Mouse (Mus musculus): ENCODE results near the gene Scamp2. TPM values are rescaled to one million over a fixed set of nuclear protein-coding genes. Genes with fewer than 3 reads are reported as not detected.
A peak's percentile ranks its signal among the peaks of the same experiment; 100 is the strongest.

Scamp2 gene
- polyA plus RNA-seq, 1 experiment: 103 TPM

GRCm38 (mm10) chr9:57547287-57547686 is 13.5 kb upstream of the Scamp2 start:
- WGBS: 52% methylated on average over 5 of the region's 5 CpGs
- TF ChIP-seq CTCF (IDR thresholded peaks at IDR 0.05; ENCODE audit: insufficient read depth, low read length) (no peak), POLR2A (IDR thresholded peaks at IDR 0.05; ENCODE audit: borderline replicate concordance, extremely low read depth, low read depth, low read length) (no peak)
- no peak for DNase-seq
- Histone ChIP-seq H3K4me3 (replicated peaks; ENCODE audit: extremely low read depth, low read depth, low read length) (no peak overlapping the region), H3K4me1 (ENCODE audit: control insufficient read depth, insufficient read depth, low read length) (peaks cover 2% of the 10 kb centered on the region; the same call in 1 of the 2 replicates)

DNA sequence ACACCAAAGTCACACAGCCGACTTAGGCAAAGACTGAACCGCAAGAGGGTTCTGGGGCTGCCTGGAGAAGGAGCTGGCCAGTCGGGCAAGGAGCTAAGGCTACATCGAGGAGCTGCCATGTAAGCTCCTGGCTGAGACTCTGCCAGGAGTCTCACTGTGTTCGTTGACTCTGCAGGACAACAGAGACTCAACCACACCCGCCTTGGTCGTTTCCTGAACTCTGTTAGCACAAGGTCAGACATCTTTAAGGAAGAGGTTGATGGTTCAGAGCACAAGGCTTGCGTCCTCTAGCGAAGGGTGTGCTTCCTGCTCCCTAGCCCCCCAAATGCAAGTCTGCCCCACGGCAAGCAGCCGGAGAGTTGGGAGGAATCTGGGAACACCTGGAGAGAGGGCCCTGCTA is 12.9 kb upstream of the Scamp2 start:
- peaks cover 2% of the 10 kb centered on the region; the same call in 1 of the 2 replicates for H3K4me1 ChIP-seq (ENCODE audit: control insufficient read depth, insufficient read depth, low read length)
- TF ChIP-seq CTCF (IDR thresholded peaks at IDR 0.05; ENCODE audit: insufficient read depth, low read length) (no peak), POLR2A (IDR thresholded peaks at IDR 0.05; ENCODE audit: borderline replicate concordance, extremely low read depth, low read depth, low read length) (no peak)
- H3K4me3 ChIP-seq (replicated peaks; ENCODE audit: extremely low read depth, low read depth, low read length): no peak overlapping the region
- no peak for DNase-seq
- WGBS: 80% methylated on average over 11 of the region's 11 CpGs

DNA sequence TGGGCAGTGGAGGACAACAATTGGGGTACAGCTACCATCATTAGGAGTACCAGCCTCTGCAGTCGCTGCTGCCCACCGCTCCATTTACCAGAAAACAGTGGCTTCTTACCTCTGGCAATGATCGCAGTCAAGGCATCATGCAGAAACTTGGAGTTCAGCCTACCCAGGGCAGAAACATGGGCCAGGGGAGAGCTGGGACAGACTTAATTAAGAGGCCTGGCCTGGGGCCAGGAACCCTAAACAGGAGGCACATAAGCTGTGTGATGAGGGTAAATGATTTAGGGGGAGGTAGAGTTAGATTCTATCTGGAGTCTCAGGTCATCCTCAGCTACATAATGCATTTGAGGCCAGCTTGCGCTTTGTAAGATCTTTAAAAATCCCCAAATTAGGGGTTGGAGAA is 11.6 kb upstream of the Scamp2 start:
- WGBS: 95% methylated on average over 4 of the region's 4 CpGs
- DNase-seq: no peak
- H3K4me3 ChIP-seq (replicated peaks; ENCODE audit: extremely low read depth, low read depth, low read length): no peak overlapping the region

DNA sequence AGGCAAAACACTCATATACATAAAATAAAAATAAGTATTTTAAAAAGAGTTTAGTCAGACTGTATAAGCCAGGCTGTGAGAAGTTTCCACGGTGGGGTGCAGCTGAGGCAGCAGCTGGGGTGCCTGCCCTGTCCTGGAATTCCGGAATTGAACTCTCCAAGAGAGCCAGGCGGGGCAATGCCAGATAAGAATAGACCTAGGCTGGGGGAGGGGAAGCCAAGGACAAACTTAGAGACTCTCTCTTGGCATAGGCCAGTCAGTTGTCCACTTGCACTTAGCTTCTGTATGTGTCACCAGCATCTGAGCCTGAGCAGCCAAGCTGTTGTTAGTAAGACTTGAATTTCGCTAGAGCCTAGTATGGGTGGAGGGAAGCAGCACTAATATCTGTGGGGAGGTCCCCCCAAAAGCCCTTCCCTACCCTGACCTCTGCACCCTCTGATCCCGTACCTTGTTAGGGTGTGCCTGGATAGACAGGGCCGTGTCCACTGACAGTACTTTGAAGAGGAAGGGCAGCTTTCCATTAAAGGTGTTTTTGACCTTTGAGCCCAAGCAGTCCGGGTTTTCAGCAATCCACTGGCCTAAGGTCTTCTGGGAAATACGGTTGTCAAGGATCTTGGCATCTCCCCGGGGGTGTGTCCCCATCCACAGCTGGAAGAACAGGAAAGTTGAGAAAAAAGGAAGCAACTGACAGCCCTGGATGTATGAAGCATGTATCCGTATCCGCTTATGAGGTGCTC is 10.4 kb upstream of the Scamp2 start:
- peak; percentile 29 for DNase-seq
- peaks cover 2% of the 10 kb centered on the region; the same call in 1 of the 2 replicates for H3K4me1 ChIP-seq (ENCODE audit: control insufficient read depth, insufficient read depth, low read length)
- TF ChIP-seq POLR2A (IDR thresholded peaks at IDR 0.05; ENCODE audit: borderline replicate concordance, extremely low read depth, low read depth, low read length) (no peak), CTCF (IDR thresholded peaks at IDR 0.05; ENCODE audit: insufficient read depth, low read length) (no peak)
- H3K4me3 ChIP-seq (replicated peaks; ENCODE audit: extremely low read depth, low read depth, low read length): no peak overlapping the region
- 72% methylated on average over 11 of the region's 11 CpGs for WGBS

More for the DNA sequence above, 11.6 kb upstream of the Scamp2 start:
- peaks cover 2% of the 10 kb centered on the region; the same call in 1 of the 2 replicates for H3K4me1 ChIP-seq (ENCODE audit: control insufficient read depth, insufficient read depth, low read length)
- TF ChIP-seq CTCF (IDR thresholded peaks at IDR 0.05; ENCODE audit: insufficient read depth, low read length): no peak
- no peak for TF ChIP-seq POLR2A (IDR thresholded peaks at IDR 0.05; ENCODE audit: borderline replicate concordance, extremely low read depth, low read depth, low read length)

GRCm38 (mm10) chr9:57552139-57552887 is 8.4 kb upstream of the Scamp2 start, which contains the start of gene Mpi:
Mpi (minus strand) TSS chr9:57552763.
- under 1% methylated on average over 28 of the region's 28 CpGs for WGBS
- DNase-seq: peak; percentile 54
- peak; percentile 64; the same call in 1 of the 2 replicates for TF ChIP-seq POLR2A (IDR thresholded peaks at IDR 0.05; ENCODE audit: borderline replicate concordance, extremely low read depth, low read depth, low read length)
- TF ChIP-seq CTCF (IDR thresholded peaks at IDR 0.05; ENCODE audit: insufficient read depth, low read length): no peak
- Histone ChIP-seq H3K4me1 (ENCODE audit: control insufficient read depth, insufficient read depth, low read length) (peaks cover 2% of the 10 kb centered on the region; the same call in 1 of the 2 replicates), H3K4me3 (replicated peaks; ENCODE audit: extremely low read depth, low read depth, low read length) (peak within 1 kb of the TSS; percentile 99)

DNA sequence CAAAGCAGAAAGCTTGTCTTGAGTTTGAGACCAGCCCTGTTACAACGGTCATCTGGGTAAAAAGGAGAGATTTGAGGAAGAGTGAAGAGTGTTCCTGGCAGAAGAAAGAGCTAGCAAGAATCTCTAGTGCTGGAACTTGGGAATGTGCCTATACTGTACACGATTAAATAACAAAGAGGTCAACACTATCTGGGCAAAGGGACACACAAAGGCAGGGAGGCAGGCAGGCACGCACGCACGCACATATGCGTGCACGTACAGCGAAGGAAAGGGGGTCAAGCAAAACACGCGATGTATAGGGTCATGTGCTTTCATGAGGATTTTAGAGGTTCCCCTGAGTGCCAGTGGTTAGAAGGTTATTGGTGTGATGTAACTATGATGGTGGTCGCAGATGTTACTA is 7.6 kb upstream of the Scamp2 start:
- 75% methylated on average over 11 of the region's 11 CpGs for WGBS
- H3K4me3 ChIP-seq (replicated peaks; ENCODE audit: extremely low read depth, low read depth, low read length): no peak overlapping the region
- DNase-seq: no peak
- TF ChIP-seq POLR2A (IDR thresholded peaks at IDR 0.05; ENCODE audit: borderline replicate concordance, extremely low read depth, low read depth, low read length): no peak
- TF ChIP-seq CTCF (IDR thresholded peaks at IDR 0.05; ENCODE audit: insufficient read depth, low read length): no peak
- peaks cover 2% of the 10 kb centered on the region; the same call in 1 of the 2 replicates for H3K4me1 ChIP-seq (ENCODE audit: control insufficient read depth, insufficient read depth, low read length)

DNA sequence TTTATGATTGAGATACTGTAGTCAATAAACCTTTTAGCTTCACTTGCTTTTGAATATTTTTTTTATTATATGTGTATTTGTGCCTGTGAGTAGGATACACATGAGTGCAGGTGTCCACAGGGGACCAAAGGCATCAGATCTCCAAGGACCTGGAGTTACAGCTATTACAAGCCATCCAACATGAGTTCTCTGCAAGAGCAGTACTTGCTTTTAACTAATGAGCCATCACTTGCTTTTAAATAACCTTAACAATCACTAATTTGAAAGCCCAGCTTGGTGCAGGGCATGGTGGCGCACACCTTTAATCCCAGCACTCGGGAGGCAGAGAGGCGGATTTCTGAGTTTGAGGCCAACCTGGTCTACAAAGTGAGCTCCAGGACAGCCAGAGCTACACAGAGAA is 6.0 kb upstream of the Scamp2 start:
- no peak for TF ChIP-seq POLR2A (IDR thresholded peaks at IDR 0.05; ENCODE audit: borderline replicate concordance, extremely low read depth, low read depth, low read length)
- no peak for TF ChIP-seq CTCF (IDR thresholded peaks at IDR 0.05; ENCODE audit: insufficient read depth, low read length)
- 66% methylated on average over 3 of the region's 3 CpGs for WGBS
- DNase-seq: no peak
- H3K4me3 ChIP-seq (replicated peaks; ENCODE audit: extremely low read depth, low read depth, low read length): no peak overlapping the region
- peaks cover 2% of the 10 kb centered on the region; the same call in 1 of the 2 replicates for H3K4me1 ChIP-seq (ENCODE audit: control insufficient read depth, insufficient read depth, low read length)

GRCm38 (mm10) chr9:57557215-57557614 is 3.5 kb upstream of the Scamp2 start:
- Histone ChIP-seq H3K4me1 (ENCODE audit: control insufficient read depth, insufficient read depth, low read length) (peaks cover 5% of the 10 kb centered on the region), H3K4me3 (replicated peaks; ENCODE audit: extremely low read depth, low read depth, low read length) (no peak overlapping the region)
- no peak for DNase-seq
- TF ChIP-seq POLR2A (IDR thresholded peaks at IDR 0.05; ENCODE audit: borderline replicate concordance, extremely low read depth, low read depth, low read length) (no peak), CTCF (IDR thresholded peaks at IDR 0.05; ENCODE audit: insufficient read depth, low read length) (no peak)
- WGBS: 68% methylated on average over 3 of the region's 3 CpGs

DNA sequence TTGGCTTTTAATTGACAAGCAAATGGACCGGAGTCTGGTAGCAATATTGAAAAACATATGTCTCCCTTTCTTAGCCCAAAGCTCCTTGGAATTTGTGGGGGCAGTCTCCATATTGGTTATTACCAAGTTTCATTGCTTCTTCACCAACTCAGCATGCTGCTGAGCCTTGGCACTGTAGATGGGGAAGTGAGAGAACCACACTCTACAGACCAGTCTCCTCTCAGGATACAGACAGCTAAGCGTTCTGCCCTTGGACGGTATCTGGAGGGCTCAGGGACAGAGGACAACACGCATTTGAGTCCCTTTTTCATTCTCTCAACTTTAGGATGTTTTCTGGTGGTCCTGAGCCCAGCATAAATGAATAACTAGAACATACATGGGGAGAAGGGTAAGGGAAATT is 2.1 kb upstream of the Scamp2 start:
- H3K4me3 ChIP-seq (replicated peaks; ENCODE audit: extremely low read depth, low read depth, low read length): no peak overlapping the region
- no peak for DNase-seq
- 82% methylated on average over 4 of the region's 4 CpGs for WGBS
- H3K4me1 ChIP-seq (ENCODE audit: control insufficient read depth, insufficient read depth, low read length): peaks cover 15% of the 10 kb centered on the region
- TF ChIP-seq CTCF (IDR thresholded peaks at IDR 0.05; ENCODE audit: insufficient read depth, low read length): no peak
- no peak for TF ChIP-seq POLR2A (IDR thresholded peaks at IDR 0.05; ENCODE audit: borderline replicate concordance, extremely low read depth, low read depth, low read length)
